Mouse (Mus musculus) layer of hippocampus, adult 9-10 months (tissue): ENCODE data around the gene Rpp30.

Experiments
- DNase-seq: peaks from one replicate; pipeline ENCODE4 v3.0.0; 2022; ENCODE audit warnings: low spot score

Gene Rpp30

GRCm38 (mm10) chr19:36128440-36128839 lies 44.9 kb downstream of the Rpp30 start:
- DNase-seq, result no peak

GRCm38 (mm10) chr19:36129213-36129612 lies 45.7 kb downstream of the Rpp30 start:
- no peak for DNase-seq

- no peak for DNase-seq
Observed at GRCm38 (mm10) chr19:36129643-36130042, 46.1 kb downstream of the Rpp30 start.

GRCm38 (mm10) chr19:36130181-36130580 lies 46.7 kb downstream of the Rpp30 start:
- DNase-seq, result no peak

- DNase-seq, result no peak
Observed at GRCm38 (mm10) chr19:36131990-36132389, 48.5 kb downstream of the Rpp30 start.

- no peak for DNase-seq
Observed at GRCm38 (mm10) chr19:36133064-36133463, 49.5 kb downstream of the Rpp30 start.

- DNase-seq, result no peak
Observed at GRCm38 (mm10) chr19:36133731-36134130, 50.2 kb downstream of the Rpp30 start.

- no peak for DNase-seq
Observed at GRCm38 (mm10) chr19:36143571-36143970, 60.1 kb downstream of the Rpp30 start.

- DNase-seq, result no peak
Observed at GRCm38 (mm10) chr19:36148578-36148977, 65.1 kb downstream of the Rpp30 start.

- DNase-seq, result peak; percentile 32
Observed at GRCm38 (mm10) chr19:36150241-36151007, 66.9 kb downstream of the Rpp30 start.
